Mouse (Mus musculus): ENCODE results near the gene Serpina3n. TPM values are rescaled to one million over a fixed set of nuclear protein-coding genes. Genes with fewer than 3 reads are reported as not detected.
A peak's percentile ranks its signal among the peaks of the same experiment; 100 is the strongest.
"Not testable (repeated sequence)": the region's sequence is repeated elsewhere in the genome, so short reads cannot be mapped to it uniquely, and the experiment has no call there.

Serpina3n gene
- polyA plus RNA-seq, 1 experiment from 2014 or later: not detected

- Histone ChIP-seq H3K4me1 (ENCODE audit: control insufficient read depth, insufficient read depth, low read length) (no peaks in the 10 kb centered on the region), H3K9ac (replicated peaks; ENCODE audit: low read depth, low read length) (no peak overlapping the region), H3K36me3 (ENCODE audit: control insufficient read depth, insufficient read depth, low read length) (no peaks in the 10 kb centered on the region), H3K4me3 (ENCODE audit: low read depth, low read length) (no peak overlapping the region), H3K27ac (ENCODE audit: low read length) (no peak overlapping the region), H3K9me3 (ENCODE audit: control insufficient read depth, low read depth, low read length) (no peaks in the 10 kb centered on the region), H3K27me3 (ENCODE audit: control insufficient read depth, insufficient read depth, low read length) (no peaks in the 10 kb centered on the region), H3K4me2 (replicated peaks; ENCODE audit: low read depth, low read length) (no peak overlapping the region)
- no peak for ATAC-seq (ENCODE audit: insufficient number of reproducible peaks, insufficient read depth, low FRiP score, low read depth)
These were observed 18.1 kb upstream of the Serpina3n start for GRCm38 (mm10) chr12:104388477-104388876.

- not testable (repeated sequence) for H3K27ac ChIP-seq (ENCODE audit: low read length); H3K9ac ChIP-seq (replicated peaks; ENCODE audit: low read depth, low read length); H3K36me3 ChIP-seq (ENCODE audit: control insufficient read depth, insufficient read depth, low read length); H3K4me2 ChIP-seq (replicated peaks; ENCODE audit: low read depth, low read length); H3K4me3 ChIP-seq (ENCODE audit: low read depth, low read length); H3K4me1 ChIP-seq (ENCODE audit: control insufficient read depth, insufficient read depth, low read length); ATAC-seq (ENCODE audit: insufficient number of reproducible peaks, insufficient read depth, low FRiP score, low read depth); H3K9me3 ChIP-seq (ENCODE audit: control insufficient read depth, low read depth, low read length); H3K27me3 ChIP-seq (ENCODE audit: control insufficient read depth, insufficient read depth, low read length)
- WGBS: 61% methylated on average over 1 of the region's 2 CpGs
These were observed 15.5 kb upstream of the Serpina3n start for GRCm38 (mm10) chr12:104391057-104391456.

- WGBS: 64% methylated on average over 5 of the region's 5 CpGs
- Histone ChIP-seq H3K4me3 (ENCODE audit: low read depth, low read length) (no peak overlapping the region), H3K4me1 (ENCODE audit: control insufficient read depth, insufficient read depth, low read length) (no peaks in the 10 kb centered on the region), H3K9ac (replicated peaks; ENCODE audit: low read depth, low read length) (no peak overlapping the region), H3K27me3 (ENCODE audit: control insufficient read depth, insufficient read depth, low read length) (no peaks in the 10 kb centered on the region), H3K9me3 (ENCODE audit: control insufficient read depth, low read depth, low read length) (no peaks in the 10 kb centered on the region), H3K27ac (ENCODE audit: low read length) (no peak overlapping the region), H3K36me3 (ENCODE audit: control insufficient read depth, insufficient read depth, low read length) (no peaks in the 10 kb centered on the region), H3K4me2 (replicated peaks; ENCODE audit: low read depth, low read length) (no peak overlapping the region)
- ATAC-seq (ENCODE audit: insufficient number of reproducible peaks, insufficient read depth, low FRiP score, low read depth): no peak
These were observed 2.6 kb upstream of the Serpina3n start for GRCm38 (mm10) chr12:104403968-104404367.

GRCm38 (mm10) chr12:104412507-104412906 lies 6.0 kb downstream of the Serpina3n start:
- Histone ChIP-seq H3K4me1 (ENCODE audit: control insufficient read depth, insufficient read depth, low read length) (no peaks in the 10 kb centered on the region), H3K4me3 (ENCODE audit: low read depth, low read length) (no peak overlapping the region), H3K27me3 (ENCODE audit: control insufficient read depth, insufficient read depth, low read length) (no peaks in the 10 kb centered on the region), H3K9ac (replicated peaks; ENCODE audit: low read depth, low read length) (no peak overlapping the region), H3K4me2 (replicated peaks; ENCODE audit: low read depth, low read length) (no peak overlapping the region), H3K9me3 (ENCODE audit: control insufficient read depth, low read depth, low read length) (no peaks in the 10 kb centered on the region), H3K36me3 (ENCODE audit: control insufficient read depth, insufficient read depth, low read length) (no peaks in the 10 kb centered on the region), H3K27ac (ENCODE audit: low read length) (no peak overlapping the region)
- no peak for ATAC-seq (ENCODE audit: insufficient number of reproducible peaks, insufficient read depth, low FRiP score, low read depth)
- WGBS: 82% methylated on average over 6 of the region's 6 CpGs

GRCm38 (mm10) chr12:104414576-104414975 lies 8.0 kb downstream of the Serpina3n start:
- no peak overlapping the region for H3K27ac ChIP-seq (ENCODE audit: low read length)
- no peaks in the 10 kb centered on the region for H3K4me1 ChIP-seq (ENCODE audit: control insufficient read depth, insufficient read depth, low read length)
- H3K9ac ChIP-seq (replicated peaks; ENCODE audit: low read depth, low read length): no peak overlapping the region
- H3K36me3 ChIP-seq (ENCODE audit: control insufficient read depth, insufficient read depth, low read length): no peaks in the 10 kb centered on the region
- no peak for ATAC-seq (ENCODE audit: insufficient number of reproducible peaks, insufficient read depth, low FRiP score, low read depth)
- H3K4me3 ChIP-seq (ENCODE audit: low read depth, low read length): no peak overlapping the region
- H3K9me3 ChIP-seq (ENCODE audit: control insufficient read depth, low read depth, low read length): no peaks in the 10 kb centered on the region
- H3K27me3 ChIP-seq (ENCODE audit: control insufficient read depth, insufficient read depth, low read length): no peaks in the 10 kb centered on the region
- WGBS: 44% methylated on average over 2 of the region's 2 CpGs
- H3K4me2 ChIP-seq (replicated peaks; ENCODE audit: low read depth, low read length): no peak overlapping the region

- no peak overlapping the region for H3K4me3 ChIP-seq (ENCODE audit: low read depth, low read length)
- no peaks in the 10 kb centered on the region for H3K27me3 ChIP-seq (ENCODE audit: control insufficient read depth, insufficient read depth, low read length)
- H3K27ac ChIP-seq (ENCODE audit: low read length): no peak overlapping the region
- 35% methylated on average over 6 of the region's 6 CpGs for WGBS
- no peaks in the 10 kb centered on the region for H3K36me3 ChIP-seq (ENCODE audit: control insufficient read depth, insufficient read depth, low read length)
- ATAC-seq (ENCODE audit: insufficient number of reproducible peaks, insufficient read depth, low FRiP score, low read depth): peak; percentile 73
- H3K9ac ChIP-seq (replicated peaks; ENCODE audit: low read depth, low read length): no peak overlapping the region
- H3K4me2 ChIP-seq (replicated peaks; ENCODE audit: low read depth, low read length): no peak overlapping the region
- H3K4me1 ChIP-seq (ENCODE audit: control insufficient read depth, insufficient read depth, low read length): no peaks in the 10 kb centered on the region
- no peaks in the 10 kb centered on the region for H3K9me3 ChIP-seq (ENCODE audit: control insufficient read depth, low read depth, low read length)
These were observed 9.2 kb downstream of the Serpina3n start for GRCm38 (mm10) chr12:104415625-104416315.

GRCm38 (mm10) chr12:104418340-104419135 lies 12.0 kb downstream of the Serpina3n start:
- no peaks in the 10 kb centered on the region for H3K27me3 ChIP-seq (ENCODE audit: control insufficient read depth, insufficient read depth, low read length)
- H3K36me3 ChIP-seq (ENCODE audit: control insufficient read depth, insufficient read depth, low read length): no peaks in the 10 kb centered on the region
- H3K4me3 ChIP-seq (ENCODE audit: low read depth, low read length): peak overlapping the region; percentile 12; the same call in 1 of the 2 replicates
- H3K4me1 ChIP-seq (ENCODE audit: control insufficient read depth, insufficient read depth, low read length): no peaks in the 10 kb centered on the region
- peak overlapping the region; percentile 39 for H3K4me2 ChIP-seq (replicated peaks; ENCODE audit: low read depth, low read length)
- no peaks in the 10 kb centered on the region for H3K9me3 ChIP-seq (ENCODE audit: control insufficient read depth, low read depth, low read length)
- no peak overlapping the region for H3K27ac ChIP-seq (ENCODE audit: low read length)
- 18% methylated on average over 17 of the region's 17 CpGs for WGBS
- H3K9ac ChIP-seq (replicated peaks; ENCODE audit: low read depth, low read length): no peak overlapping the region
- 0 out of 2 replicates have a peak, but pooled peaks have one; percentile 20 for ATAC-seq (ENCODE audit: insufficient number of reproducible peaks, insufficient read depth, low FRiP score, low read depth)

- WGBS: 16% methylated on average over 2 of the region's 2 CpGs
- H3K36me3 ChIP-seq (ENCODE audit: control insufficient read depth, insufficient read depth, low read length): no peaks in the 10 kb centered on the region
- no peaks in the 10 kb centered on the region for H3K4me1 ChIP-seq (ENCODE audit: control insufficient read depth, insufficient read depth, low read length)
- no peak overlapping the region for H3K27ac ChIP-seq (ENCODE audit: low read length)
- no peak overlapping the region for H3K4me2 ChIP-seq (replicated peaks; ENCODE audit: low read depth, low read length)
- ATAC-seq (ENCODE audit: insufficient number of reproducible peaks, insufficient read depth, low FRiP score, low read depth): no peak
- no peaks in the 10 kb centered on the region for H3K9me3 ChIP-seq (ENCODE audit: control insufficient read depth, low read depth, low read length)
- H3K9ac ChIP-seq (replicated peaks; ENCODE audit: low read depth, low read length): no peak overlapping the region
- H3K27me3 ChIP-seq (ENCODE audit: control insufficient read depth, insufficient read depth, low read length): no peaks in the 10 kb centered on the region
- no peak overlapping the region for H3K4me3 ChIP-seq (ENCODE audit: low read depth, low read length)
These were observed 12.6 kb downstream of the Serpina3n start for GRCm38 (mm10) chr12:104419136-104419462.
